Mouse (Mus musculus): ENCODE results near the gene Foxo1.

Gene Foxo1

GRCm38 (mm10) chr3:52320516-52321270 is 52.6 kb downstream of the Foxo1 start:
- DNase-seq, result no peak

DNA sequence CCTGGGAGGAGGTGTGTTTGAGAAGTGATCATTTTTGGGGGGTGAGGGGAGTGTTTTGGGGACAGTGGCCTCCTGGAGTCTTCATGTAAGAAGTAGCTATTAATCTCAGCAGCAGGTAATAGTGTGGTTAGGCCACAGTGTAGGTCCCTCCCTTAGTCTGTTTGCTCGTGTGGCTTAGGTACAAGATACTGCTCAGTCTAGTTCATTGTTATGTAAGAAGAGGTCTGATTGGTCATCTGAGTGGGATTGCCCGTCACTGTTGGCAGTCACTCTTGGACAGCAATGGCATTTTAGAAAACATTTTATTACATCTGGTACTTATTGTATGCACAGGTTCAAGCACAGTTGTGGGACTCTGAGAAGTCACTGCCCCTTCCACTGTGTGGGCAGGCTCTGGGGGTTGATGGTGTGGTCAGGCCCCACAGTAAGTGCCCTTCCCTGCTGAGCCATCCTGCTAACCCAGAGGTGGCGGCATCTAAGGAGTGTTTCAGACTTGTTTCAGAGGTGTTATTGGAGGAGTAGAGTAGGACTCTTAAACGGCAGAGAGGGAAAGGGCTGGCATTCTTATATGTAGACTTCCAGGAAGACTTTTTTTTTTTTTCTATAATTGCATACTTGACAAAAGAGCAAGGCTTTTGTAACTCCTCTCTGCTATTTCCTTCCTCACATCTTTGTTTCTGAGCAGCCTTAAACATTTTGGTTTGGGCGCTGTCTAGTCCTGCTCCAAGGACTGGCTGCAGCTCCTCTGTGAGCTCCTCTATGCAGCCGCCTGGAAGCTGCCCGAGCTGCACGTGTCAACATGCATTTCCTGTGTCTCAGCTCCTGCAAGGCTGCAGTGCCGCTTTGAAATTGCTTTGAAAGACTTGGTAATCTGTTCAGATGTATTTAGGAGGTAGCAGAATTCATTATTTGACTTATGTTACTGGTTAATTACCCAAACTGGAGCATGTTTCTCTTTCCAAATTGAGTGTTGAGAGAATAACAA is 54.6 kb downstream of the Foxo1 start:
- peak; percentile 69 for DNase-seq

DNA sequence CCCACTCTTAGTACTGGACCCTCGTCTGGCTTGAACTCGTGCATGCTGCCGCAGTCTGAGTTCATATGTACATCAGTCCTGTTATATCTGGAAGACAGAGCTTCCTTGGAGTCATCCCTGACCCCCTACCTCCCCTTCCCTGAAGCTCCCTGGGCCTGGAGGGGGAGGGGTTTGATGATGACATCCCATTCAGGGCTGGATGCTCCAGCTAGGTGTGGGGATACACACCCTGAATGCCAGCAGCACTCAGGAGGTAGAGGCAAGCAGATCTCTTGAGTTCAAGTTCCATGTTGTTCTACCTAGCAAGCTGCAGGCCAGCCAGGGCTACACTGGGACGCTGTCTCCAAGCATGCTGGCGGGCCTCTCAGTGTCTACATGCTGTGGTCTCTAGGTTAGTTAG is 56.9 kb downstream of the Foxo1 start:
- no peak for DNase-seq

DNA sequence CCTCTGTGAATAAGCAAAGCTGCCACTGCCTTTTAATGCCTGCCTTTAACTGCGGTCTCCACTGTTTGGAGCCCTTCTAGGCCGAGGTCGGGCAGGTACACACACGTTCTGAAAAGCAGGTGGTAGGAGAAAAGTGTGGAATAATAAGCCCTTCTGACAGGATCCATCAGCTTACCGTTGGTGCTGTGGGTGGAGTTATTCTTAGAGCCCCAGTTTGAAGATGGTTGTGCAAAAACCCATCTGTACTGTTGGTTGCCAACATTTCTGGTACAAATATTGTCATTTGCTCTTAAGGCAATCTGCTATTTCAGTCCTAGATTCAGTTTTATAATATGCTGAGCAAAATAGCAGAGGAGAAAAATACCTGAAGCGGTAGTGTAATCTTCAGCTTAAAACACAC is 58.6 kb downstream of the Foxo1 start:
- no peak for DNase-seq

DNA sequence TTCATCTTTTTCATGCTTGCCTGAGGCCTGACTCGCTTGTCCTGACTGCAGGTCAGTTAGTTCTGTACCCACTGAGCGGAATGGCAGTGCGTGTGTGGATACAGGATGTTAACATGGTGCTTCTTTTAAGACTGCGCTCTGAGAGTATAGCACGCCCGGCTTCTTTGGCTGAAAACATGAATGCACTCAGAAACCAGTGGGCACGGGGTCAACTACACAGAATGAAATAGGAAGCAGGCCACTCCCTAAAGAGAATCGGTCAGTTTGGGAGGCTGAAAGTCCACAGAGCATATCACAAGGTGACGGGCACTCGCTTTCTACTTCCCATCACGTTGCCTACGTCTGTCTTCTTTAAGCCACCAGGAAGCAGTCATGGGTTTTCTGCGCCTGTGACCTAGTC is 59.0 kb downstream of the Foxo1 start:
- DNase-seq, result no peak

DNA sequence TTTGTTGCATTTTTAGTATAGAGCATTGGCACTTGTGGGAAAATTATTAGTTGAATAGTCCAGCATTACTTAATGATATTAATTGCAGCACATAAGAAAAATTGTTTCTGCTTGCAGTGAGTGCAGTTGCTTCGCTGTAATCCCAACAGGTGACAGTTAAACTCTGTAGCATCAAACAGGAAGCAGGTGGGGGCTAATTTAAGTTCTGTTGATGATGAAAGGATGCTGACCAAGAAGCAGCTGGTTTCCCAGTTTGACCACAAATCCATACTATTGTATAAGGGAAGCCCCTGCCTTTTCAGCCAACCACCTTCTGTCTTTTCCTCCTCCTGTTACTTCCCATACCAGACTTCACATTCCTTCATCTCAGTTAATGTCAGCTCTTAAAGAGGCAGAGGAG is 63.6 kb downstream of the Foxo1 start:
- no peak for DNase-seq

- DNase-seq, result no peak
Measured at GRCm38 (mm10) chr3:52338761-52339160, 70.6 kb downstream of the Foxo1 start.

DNA sequence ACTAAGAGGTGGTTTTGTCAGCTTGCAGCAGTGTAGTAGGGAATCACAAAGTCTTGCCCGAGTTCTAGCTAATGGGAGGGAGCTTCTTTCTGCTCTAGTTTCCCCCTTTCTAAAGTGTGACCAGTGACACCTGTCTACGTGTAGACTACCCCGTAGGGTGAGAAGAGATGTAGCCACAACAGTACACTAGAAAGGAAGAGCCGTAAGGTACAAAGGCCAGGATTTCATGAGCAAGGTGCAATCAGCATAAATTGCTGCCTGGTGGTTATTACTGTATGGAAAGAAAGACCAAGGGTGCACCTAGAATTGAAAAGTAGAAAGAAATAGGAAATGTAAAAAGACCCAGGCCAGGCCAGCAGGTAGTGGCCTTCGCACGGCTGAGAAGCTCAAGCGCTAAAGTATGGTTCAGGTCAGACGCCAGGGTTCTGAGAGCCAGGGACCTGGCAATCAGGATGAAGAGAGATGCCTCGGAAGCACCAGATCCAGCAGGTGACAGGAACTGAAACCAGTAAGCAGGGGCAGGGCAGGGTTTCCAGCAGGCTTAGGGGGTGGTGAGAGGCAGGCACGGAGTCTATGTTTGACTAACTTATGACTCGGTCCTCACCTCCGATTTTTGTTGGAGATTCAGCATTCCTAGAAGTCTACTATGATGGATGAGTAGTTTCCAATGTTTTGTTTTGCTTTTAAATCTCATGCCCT is 72.3 kb downstream of the Foxo1 start:
- DNase-seq, result no peak

GRCm38 (mm10) chr3:52342226-52342625 is 74.1 kb downstream of the Foxo1 start:
- DNase-seq, result no peak

DNA sequence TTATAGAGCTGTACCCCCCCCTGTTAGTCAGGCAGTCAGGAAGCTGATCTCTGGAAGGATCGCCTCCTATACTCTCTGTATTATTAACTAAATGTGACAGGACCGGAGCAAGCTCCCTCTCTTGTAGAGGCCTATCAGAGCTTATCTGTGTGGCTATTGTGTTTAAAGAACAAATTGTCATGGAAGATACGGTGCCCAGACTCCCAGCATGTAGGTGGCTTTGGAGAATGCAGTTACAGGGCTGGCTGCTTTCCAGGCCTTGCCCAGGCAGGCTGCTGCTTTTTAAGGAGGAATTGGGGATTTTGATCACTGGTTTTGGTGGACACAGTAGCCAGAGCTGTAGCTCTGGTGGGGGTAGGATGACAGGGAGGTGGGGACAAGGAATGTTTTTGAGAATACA is 74.7 kb downstream of the Foxo1 start:
- DNase-seq, result no peak

DNA sequence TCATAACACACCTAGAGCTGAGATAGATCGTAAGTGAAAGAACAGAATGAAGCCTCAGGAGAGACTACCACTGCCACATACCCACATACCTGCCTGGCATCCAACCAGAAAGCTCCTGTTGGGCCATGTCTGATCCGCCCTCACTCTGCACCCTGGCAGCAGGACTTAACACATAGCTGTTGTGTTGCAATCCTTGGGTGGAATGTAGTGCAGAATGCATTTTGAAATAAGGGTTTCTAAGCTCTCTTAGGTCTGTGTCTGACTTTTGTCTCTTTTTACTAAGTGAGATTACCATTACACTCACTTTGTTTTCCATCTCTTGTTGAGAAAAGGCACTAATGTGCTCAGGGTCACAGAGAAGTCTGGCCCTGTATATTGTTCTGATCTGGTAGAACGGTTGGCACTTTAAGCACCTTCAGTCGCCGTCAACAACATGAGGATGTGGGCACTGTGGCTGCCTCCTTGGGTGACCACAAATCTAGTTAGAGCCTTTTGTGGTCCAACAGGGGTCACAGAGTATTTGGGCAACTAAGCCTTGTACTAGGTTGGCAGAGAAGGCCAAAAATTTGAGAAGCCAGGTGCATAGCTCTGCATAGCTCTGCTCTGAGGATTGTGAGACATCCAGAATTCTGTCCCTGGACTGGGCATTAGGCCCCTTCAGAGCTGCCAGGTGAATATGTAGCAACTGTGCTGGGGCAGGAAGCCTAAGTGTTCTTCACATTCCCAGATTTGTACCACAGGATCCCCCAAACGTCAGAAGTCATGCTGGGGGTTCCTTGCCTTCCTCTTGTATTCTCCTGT is 75.3 kb downstream of the Foxo1 start:
- peak; percentile 44 for DNase-seq

DNA sequence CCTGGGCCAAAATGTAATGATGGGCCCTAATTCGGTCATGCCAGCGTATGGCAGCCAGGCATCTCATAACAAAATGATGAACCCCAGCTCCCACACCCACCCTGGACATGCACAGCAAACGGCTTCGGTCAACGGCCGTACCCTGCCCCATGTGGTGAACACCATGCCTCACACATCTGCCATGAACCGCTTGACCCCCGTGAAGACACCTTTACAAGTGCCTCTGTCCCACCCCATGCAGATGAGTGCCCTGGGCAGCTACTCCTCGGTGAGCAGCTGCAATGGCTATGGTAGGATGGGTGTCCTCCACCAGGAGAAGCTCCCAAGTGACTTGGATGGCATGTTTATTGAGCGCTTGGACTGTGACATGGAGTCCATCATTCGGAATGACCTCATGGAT is 77.7 kb downstream of the Foxo1 start:
- DNase-seq, result no peak

GRCm38 (mm10) chr3:52346986-52347710 is 79.0 kb downstream of the Foxo1 start:
- DNase-seq, result no peak

DNA sequence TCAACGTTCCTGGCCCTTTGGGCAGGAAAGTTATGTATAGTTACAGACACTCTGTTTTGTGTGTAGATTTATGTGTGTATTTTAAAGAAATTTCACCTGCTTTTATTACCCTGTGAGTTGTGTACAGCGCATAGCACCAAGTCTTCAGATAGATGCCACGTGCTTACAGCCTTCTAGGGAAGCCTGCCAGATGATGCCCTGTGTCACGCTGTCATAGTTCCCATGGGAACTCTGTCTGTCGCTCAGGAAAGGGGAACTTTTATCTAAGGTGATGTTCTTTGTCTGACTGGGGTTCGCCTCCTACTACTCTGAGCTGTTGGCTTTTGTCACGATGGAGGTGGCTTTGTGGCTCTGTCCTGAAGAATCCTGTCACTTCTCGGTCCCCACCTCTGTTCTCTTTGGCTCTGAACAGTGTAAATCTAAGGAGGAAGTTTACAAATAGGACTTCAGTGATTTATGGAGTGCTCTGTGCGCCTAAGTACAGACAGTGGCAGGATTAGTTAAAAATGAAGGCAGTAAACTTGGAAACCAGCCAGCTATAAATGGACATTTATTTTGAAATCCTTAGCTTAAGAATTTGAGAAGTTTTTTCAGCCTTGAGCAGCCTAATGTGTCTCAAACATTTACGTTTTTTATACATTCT is 80.0 kb downstream of the Foxo1 start:
- no peak for DNase-seq

GRCm38 (mm10) chr3:52350636-52351035 is 82.5 kb downstream of the Foxo1 start:
- no peak for DNase-seq

GRCm38 (mm10) chr3:52351901-52352300 is 83.8 kb downstream of the Foxo1 start:
- no peak for DNase-seq

- no peak for DNase-seq
Measured at GRCm38 (mm10) chr3:52354203-52354602, 86.1 kb downstream of the Foxo1 start.

- no peak for DNase-seq
Measured at GRCm38 (mm10) chr3:52357265-52357953, 89.3 kb downstream of the Foxo1 start.

DNA sequence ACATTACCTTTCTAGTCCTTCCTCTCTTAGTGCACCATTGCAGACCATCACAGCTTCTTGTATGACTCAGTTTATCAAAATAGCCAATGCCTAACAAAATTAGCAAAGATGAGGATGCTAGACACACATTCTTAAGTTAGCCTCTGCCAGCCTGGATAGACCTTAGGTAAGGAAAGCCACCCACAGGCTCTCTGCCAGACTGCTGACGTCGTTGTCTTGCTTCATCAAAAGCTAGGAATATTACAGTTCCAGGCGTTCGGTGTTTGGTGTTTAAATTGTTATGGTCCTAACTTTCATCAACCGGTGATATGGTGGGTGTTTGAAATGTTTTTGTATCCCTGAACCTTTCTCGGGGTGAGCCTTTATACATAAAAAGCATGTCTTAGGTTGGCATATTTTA is 96.4 kb downstream of the Foxo1 start:
- DNase-seq, result no peak

DNA sequence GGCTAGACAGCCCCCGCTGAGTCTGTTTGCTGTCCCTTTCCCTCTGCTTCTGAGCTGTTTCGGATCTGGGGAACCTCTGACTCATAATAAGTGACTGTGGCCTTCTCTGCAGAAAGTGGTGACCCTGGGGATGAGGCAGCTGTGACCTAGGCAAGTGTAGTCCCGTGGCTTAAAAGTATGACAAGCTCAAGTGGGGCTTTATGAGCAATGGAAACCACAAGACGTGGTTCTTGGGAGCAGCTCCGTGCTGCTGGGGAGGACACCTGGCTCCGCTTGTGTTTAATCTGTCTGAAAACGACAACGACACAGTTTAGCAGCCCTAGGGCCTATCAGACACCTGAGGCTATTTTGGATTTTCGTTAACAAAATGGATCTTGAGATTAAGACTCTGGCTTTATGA is 101.1 kb downstream of the Foxo1 start:
- DNase-seq, result peak; percentile 64
